Mouse (Mus musculus): ENCODE measurements around the gene Olfr548-ps1.
"Not testable (repeated sequence)": the region's sequence is repeated elsewhere in the genome, so short reads cannot be mapped to it uniquely, and the experiment has no call there.

Olfr548-ps1 gene

DNA sequence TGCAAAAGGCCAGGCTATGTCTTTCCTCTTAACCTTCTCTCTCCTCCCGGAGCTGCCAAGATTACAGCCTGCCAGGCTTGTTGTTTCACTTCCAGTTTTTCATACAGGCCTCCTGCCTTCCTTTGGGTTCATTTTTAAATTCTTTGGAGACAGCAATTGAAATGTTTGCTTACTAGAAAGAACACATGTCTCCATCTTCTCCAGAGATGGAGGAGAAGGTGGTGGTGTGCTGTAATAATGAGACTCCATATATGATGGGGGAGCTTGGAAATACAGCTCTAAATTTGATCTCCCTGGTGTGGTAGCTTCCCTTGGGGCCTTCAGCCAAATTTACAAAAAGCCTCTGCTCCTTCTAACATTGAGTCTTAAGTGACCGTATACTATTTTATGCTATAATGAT, at the start of gene Olfr548-ps1:
Gene Olfr548-ps1, plus strand, starts transcription at position 301 of the 400 bp plus-strand sequence.
- in situ Hi-C loops (cut with MboI, MseI): no loop called here

DNA sequence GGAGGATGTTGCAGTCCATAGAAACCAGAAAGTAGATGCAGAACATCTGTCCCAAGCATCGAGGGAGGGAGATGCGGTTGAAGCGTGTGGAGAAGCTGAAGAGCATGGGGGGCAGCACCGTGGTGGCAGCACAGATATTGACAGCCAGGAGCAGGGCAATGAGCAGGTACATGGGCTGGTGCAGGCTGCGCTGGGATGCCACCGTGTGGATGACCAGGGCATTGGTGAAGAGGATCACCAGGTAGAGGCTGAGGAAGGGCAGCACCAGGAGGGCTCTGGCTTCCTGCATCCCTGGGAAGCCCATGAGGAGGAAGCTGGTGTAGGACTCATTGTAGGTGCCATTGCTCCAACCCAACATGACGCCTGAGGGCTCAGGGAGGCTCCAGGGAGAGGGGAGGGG, 46.3 kb upstream of the Olfr548-ps1 start:
- in situ Hi-C loops (cut with MboI, MseI): not testable (repeated sequence)

DNA sequence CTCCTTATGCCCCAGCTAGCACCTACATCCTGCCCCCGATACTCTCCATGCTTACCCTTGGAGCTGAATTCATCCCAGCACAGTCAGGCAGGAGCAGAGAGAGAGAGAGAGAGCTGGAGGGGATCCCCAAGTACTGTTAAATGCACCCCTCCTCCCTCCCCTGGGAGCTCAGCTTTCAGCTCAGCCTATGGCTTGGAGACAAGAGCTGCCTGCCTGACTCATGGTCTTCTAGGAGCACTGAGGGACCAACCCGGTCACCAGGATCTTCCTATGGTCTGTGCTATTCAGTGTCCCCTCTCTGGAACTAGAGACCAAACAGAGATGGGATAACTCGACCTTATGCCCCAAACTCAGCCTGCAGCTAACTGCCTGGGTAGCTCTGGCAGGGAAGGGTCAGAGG, 41.2 kb upstream of the Olfr548-ps1 start, which contains the start of gene Olfr545:
Gene Olfr545, minus strand, starts transcription at position 101 of the 400 bp plus-strand sequence.
- in situ Hi-C loops (cut with MboI, MseI): no loop called here

DNA sequence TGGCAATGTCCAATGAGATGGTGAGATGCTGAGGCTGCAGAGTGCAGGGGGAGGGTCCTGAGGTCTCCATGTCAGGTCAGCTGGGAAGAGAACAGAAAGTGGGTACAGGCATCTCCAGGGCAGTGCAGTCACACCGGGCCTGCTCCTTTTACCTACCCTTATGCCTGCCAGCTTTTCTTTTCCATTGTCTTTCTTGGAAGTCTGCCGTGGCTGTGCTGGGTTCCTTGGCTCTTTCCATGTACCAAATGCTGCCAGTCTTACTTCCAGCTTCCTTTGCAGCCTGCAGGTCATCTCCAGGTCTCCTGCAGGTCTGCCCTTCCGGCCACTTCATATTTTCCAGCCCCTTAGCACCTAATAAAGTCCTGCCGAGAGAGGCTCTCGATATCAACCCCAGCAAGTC, 38.7 kb upstream of the Olfr548-ps1 start:
- in situ Hi-C loops (cut with MboI, MseI): no loop called here

DNA sequence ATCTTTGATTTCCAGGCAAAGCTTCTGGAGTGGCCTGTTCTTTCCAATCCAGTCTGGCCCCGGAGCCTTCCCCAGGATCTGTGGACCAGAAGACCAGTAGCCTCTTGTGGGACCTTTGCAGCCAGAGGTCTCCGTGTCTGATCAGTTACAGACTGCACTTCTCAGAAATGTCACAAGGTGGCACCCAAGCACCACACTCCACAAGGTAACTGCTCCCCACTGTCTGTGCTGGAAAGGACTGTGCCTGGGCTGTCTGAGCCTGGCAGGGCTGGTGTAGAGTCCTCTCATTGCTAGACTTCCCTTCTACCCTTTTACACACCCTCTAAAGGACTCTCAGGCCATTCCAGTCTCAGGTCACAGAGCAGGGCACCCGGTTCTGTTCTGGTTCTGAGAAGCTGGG, 33.8 kb upstream of the Olfr548-ps1 start:
- in situ Hi-C loops (cut with MboI, MseI): loop anchor here (5.0 kb wide), 1 partner anchor 130 kb away; the partner anchor contains the start of gene Olfr554

DNA sequence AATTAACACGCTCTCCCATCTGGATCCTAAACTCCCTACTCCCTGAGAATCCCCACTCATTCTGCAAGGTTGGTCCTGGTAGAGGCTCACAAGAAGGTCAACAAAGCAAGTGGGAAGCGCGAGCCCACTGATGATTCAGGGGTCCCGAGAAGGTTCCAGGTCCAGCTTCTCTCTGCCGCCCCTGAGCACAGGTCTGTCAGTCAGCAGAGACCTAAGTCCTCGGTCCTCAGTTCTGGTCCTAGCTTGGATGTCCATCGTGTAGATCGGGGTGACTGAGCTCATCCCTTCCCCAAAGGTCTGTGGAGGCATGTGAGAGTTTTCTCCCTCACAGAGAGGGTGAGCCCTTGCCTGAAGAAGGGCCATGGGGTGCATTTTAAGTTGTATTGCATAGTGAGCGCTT, 32.6 kb upstream of the Olfr548-ps1 start:
- in situ Hi-C loops (cut with MboI, MseI): loop anchor here (5.0 kb wide), 1 partner anchor 129 kb away; the partner anchor contains the start of gene Olfr554

DNA sequence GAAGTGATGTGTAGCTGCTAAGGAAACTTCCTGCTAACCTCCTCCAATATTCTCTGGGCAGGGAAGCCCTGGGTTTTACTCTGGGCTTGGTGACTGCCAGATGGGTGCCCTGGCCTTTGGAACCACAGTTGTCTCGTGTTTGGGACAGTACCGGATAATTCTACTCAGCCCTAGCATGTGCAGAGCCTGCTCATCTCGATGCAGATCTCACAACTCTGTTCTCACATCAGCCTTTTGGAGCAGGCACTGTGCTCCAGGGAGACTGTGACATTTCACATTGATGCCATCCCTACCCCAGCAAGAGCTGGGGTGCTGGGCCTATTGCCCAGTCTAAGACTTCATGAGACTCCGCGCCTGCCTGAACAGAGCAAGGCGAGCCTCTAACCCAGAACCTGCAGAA, 32.0 kb upstream of the Olfr548-ps1 start:
- in situ Hi-C loops (cut with MboI, MseI): loop anchor here (5.0 kb wide), 1 partner anchor 129 kb away; the partner anchor contains the start of gene Olfr554

DNA sequence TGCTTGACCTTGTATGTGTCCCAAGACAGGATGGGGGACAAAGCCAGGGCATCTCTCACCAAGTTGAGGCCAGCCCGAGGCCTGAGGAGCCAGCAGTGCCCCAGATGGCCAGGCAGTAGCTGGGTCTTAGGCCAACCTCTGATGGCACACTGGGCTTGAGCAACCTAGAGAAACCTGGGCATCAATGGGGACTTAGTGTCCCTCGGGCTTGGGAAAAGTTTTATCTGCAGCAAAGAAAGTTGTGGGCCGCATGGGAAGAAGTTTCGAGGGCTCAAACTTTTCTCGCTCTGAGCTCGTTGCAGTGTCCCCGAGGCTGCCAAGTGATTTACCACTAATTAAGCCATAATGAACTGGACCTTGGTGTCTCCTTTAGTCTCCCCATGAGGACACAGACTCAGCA, 31.0 kb upstream of the Olfr548-ps1 start:
- in situ Hi-C loops (cut with MboI, MseI): loop anchor here (5.0 to 10.0 kb wide), 3 partner anchors 128 to 413 kb away; partner anchors contain the start of genes Olfr554, Olfr560, Olfr572 and Olfr78

DNA sequence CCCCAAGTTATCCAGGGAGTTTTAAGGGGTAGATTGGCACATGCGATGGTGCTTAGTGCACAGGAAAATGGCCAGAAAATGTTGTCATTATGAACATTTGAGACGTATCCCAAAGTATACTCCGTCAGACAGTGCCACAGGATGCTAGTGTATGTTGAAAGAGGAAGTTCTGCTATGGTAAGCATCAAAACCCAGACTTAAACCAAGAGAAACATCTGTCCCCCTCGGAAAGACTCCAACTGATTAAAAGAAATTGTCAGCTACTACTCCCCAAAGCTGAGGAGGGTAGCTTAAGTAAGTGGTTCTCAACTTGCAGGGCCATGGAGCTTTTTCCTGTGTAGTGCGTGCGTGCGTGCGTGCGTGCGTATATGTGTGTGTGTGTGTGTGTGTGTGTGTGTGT, 28.8 kb upstream of the Olfr548-ps1 start:
- in situ Hi-C loops (cut with MboI, MseI): loop anchor here (5.0 to 10.0 kb wide), 2 partner anchors 243 to 410 kb away; partner anchors contain the start of genes Olfr560, Olfr572 and Olfr78

DNA sequence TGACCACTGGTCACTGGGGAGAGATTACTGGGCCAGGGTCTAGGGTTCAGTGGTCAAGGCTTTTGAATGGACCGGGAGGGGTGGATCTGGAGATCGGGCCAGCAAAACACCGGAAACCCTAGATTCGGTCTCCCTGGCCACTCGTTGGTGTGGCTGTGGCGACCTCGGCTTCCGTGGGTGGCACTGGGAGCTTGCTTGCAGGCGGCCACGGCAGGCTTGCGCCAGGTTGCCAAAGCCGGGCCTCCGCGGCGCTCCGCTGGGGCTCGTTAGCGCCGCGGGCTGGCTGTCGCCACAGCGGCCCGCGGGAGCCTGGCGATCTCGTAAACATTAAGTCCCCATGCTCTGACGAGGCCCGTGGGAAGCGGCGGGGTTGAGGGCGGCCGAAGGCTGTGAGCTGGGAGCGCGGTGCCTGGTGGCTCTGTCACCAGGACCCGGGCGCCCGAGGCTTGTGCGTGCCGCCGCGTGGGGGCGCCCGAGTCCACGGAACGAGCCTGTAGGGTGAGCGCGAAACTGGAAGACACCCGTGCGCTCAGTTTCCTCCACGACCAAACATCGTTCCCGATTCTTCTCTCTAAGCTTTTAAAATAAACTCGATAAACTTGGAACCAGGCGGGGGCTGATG, 27.8 kb upstream of the Olfr548-ps1 start:
- in situ Hi-C loops (cut with MboI, MseI): loop anchor here (5.0 to 10.0 kb wide), 2 partner anchors 242 to 409 kb away; partner anchors contain the start of genes Olfr560, Olfr572 and Olfr78

DNA sequence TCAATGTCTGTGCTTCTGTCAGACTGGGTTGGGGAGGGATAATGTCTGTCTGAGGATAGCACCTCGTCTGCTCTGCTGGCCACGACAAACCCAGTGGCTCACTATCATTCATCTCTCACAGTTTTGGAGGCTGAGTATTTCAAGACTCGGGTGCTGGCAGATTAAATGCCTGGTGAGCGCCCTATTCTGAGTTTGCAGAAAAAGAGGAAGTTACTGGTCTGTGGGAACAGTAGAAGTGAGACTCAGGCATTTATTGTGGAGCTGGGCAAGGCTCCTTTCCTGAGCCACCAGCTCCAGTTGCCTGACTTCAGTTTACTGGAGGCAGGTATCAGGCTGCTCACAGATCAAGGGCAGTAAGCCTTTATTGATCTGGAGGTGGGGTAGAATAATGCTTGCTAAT, 26.6 kb upstream of the Olfr548-ps1 start:
- in situ Hi-C loops (cut with MboI, MseI): loop anchor here (5.0 to 10.0 kb wide), 2 partner anchors 241 to 408 kb away; partner anchors contain the start of genes Olfr560, Olfr572 and Olfr78

DNA sequence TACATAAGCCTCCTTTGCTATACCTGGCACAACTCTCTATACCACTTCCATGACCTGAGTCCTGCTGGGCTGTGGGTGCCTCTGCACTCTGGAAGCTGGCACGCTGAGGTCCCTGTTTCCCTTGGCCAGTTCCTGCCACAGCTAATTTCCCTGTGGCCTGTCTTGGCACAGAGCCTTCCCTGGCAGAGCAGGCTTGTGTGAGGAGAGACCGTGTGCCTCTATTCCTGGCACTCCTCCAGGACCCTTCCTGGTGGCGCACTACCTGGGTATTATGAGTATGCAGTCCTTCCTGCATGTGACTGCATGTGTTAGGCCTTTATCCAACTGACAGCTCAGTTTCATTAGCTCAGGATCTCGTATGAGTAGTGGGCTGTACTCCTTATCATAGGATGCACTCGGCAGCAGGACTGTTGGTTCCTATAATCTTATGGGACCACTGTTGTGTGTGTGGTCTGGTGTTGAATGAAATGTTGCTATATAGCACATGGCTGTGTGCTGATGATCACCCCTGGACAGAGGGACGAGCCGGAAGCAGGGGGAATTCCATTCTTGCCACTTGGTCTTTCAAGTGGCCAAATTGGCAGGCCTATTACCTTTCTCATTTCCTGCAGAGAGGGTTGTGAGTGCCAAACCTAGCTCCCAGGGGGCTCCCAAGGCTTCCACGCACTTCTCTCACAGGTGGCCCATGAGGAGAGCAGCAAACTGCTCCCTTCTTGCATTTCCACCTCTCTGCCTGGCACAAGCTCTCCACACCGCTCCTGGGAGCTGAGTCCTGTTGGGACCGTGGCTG, 24.2 kb upstream of the Olfr548-ps1 start:
- in situ Hi-C loops (cut with MboI, MseI): loop anchor here (10.0 kb wide), 1 partner anchor 238 kb away; the partner anchor contains the start of genes Olfr560 and Olfr78

DNA sequence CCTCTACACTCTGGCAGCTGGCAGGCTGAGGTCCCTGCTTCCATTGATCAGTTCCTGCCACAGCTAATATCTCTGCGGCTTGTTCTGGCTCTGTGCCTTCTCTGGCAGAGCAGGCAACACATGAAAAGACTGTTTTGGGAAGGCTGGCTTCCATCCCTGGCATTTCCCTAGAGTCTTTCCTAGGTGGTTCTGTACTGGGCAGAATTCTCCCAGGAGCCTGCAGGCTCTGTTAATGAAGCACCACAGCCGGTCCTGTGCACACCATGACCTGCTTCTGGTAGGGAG, 23.7 kb upstream of the Olfr548-ps1 start:
- in situ Hi-C loops (cut with MboI, MseI): loop anchor here (10.0 kb wide), 1 partner anchor 238 kb away; the partner anchor contains the start of genes Olfr560 and Olfr78

DNA sequence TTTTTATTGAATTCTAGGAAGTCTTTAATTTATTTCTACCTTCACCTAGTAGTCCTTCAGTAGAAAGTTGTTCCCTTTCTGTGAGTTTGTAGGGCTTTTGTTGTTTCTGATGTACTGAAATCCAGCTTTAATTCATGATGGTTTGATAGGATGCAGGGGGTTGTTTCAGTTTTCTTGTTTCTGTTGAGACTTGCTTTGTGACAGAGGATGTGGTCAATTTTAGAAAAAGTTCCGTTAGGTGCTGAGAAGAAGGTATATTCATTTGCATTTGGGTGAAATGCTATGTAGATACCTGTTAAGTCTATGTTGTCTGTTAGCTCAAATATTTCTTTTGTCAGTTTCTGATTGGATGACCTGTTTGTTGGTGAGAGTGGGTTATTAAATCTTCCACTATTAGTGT, 11.6 kb upstream of the Olfr548-ps1 start:
- in situ Hi-C loops (cut with MboI, MseI): no loop called here

DNA sequence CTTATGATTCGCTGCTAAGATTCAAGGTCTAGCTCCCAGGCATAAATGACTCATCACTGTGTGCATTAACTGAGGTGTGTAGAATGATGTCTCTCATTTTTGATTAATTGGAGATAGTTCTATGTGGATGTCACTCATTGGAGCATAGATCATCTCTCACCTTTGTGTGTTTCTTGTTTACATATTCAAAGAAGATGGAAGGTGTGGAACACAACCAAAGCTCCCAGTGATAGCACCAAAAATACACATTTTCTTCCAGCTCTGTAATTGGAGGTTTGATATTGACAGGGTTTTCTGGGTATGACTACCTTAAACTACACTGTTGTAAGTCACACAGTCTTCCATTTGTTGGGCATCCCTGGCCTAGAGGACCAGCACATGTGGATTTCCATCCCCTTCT, 6.2 kb upstream of the Olfr548-ps1 start, which contains the start of gene Olfr547:
Gene Olfr547, plus strand, starts transcription at position 301 of the 400 bp plus-strand sequence.
- in situ Hi-C loops (cut with MboI, MseI): no loop called here

DNA sequence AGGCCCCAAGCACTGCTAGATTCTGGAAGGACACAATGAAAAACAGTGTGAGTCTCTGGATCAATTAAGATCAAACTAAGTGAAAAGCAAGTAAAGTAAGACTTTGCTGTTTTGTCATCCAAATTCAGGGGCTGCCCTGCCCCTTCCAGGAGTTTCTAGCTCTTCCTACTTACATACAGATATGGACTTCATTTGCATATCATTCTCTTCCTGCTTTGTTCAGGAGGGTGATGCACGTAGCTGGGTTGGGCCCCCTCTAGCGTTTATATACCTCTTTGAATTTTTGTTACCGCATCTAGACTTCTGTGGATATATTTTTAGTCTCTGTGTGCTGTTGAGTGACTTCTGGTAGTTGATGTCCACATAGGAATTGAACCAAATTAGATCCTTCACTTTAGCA, 555 bp downstream of the Olfr548-ps1 start:
- in situ Hi-C loops (cut with MboI, MseI): no loop called here

DNA sequence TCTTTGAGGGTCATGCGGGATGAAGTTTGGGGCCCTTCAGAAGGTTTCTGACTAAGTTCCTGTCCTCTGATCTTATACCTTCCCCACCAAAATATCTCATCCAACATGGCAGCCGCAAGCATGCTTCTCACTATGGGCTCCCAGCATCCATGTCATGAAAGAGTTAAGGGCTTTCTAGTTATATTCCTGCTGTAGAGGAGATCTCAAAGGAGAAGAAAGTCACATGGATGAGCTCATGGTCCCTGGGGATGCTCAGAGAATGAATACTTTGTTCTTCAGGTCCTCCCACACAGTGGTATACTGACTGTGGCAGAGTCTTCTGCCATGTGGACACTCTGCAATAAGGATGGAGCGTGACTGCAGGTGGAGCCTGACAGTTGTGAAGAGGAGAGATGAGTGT, 8.9 kb downstream of the Olfr548-ps1 start, which contains the start of gene Olfr549:
Gene Olfr549, plus strand, starts transcription at position 301 of the 400 bp plus-strand sequence.
- in situ Hi-C loops (cut with MboI, MseI): no loop called here

DNA sequence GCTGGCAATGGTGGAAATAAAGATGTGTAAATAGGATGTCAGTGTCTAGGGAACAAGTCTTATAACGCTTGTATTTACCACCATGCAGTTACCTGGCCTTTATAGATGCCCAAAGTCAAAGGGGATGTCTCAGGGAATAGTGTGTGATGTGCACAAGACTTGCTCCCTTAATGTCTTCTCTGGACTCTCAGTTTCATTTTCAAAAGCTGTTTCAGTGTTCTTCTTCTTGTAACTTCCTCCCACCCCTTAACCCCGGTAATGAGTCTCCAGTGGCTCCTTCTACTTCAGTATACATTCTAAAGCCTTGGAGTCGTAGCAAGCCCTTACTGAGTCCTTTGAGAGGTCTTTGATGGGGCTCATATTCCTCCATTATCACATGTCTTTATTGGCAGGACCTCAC, 12.6 kb downstream of the Olfr548-ps1 start:
- in situ Hi-C loops (cut with MboI, MseI): no loop called here

DNA sequence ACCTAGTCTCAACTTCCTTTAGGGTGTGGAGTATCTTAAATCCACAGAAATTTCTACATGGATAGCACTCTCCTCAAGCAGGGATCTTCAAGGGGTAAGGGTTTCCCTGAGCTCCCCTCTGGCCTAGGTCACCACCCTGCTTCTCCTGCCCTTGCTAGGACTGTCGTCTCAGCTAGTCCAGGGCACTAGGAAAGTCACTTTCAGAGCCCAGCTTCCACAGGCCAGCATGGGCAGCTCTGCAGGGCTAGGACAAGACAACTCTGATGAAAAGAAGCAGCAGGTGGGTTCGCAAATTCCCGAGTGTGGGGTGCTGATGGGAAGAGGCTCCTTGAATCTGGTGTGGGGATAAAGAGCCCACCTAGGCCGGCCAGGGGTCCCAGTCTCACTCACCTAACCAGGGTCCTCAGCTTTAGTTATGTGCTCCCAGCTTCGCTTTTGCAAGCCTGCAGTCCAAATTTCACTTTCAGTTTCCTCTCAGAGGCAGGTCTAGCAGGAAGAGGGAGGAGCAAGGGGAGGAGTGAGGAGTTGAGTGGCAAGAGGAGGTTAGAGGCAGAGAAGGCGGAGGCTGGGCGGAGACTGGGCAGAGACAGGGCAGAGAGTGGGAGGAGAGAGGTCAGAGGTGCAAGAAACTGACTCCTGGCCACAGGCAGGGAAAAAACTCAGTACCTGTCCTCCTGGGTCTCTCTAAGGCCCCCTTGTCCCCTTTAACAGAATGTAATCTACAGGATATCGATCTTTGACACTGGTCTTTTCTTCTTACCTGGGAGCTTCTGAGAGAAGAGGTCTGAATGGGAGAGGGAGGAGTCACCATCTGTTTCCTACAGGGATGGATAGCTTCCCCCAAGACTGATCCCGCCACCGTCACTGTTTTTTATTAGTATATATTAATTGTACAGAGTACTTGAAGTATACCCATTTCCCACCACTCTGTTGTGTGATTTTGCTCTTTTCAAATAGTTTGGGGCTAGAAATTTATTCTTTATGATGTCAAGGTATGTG, 24.6 kb downstream of the Olfr548-ps1 start, which contains the start of gene Trim21:
Gene Trim21, minus strand, starts transcription at position 488 of the 999 bp plus-strand sequence.
- in situ Hi-C loops (cut with MboI, MseI): no loop called here

DNA sequence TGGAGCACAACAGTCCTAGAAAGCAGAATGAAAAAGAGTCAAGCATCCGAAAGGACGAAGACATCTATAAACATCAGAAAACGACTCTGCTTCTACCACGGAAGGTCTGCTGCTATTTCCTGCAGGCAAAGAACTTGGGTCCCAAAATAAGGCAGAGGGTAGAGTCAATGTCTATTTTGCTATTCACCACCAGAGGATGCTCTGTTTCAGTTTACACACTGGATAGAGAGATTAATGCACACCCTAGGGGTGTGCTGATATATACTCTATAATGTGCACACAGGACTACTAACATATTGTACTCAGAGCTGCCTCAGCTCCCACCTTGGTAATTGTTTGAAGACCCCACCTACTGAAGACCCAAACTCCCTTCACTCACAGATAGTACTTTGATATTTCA, 25.5 kb downstream of the Olfr548-ps1 start:
- in situ Hi-C loops (cut with MboI, MseI): no loop called here

DNA sequence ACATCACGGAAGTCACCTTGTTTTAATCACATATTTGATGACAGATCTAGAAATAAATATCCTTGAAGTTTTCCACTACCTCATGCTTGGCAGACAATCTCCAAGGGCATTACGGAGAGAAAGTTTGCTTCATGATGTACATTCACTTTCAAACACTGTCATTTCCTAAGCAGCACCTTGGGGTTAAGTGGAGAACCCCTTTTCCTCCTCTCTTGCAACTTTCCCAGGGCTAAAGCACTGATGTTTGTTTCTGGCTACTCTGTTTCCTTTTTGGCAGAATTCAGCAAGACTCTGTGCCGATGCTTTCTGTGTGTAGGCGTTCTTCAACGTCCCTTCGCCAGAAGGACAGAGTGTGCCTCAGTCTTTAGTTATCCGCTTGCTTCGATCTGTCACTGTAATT, 30.4 kb downstream of the Olfr548-ps1 start, which contains the start of gene Olfr550:
Gene Olfr550, plus strand, starts transcription at position 301 of the 400 bp plus-strand sequence.
- in situ Hi-C loops (cut with MboI, MseI): no loop called here

Measured in regulatory T cell (primary cell).